Mouse (Mus musculus) CH12.LX (cell line): ENCODE results near the gene Cactin.

Source experiments
- BHLHE40 ChIP-seq: IDR thresholded peaks from 2 replicates; pipeline ENCODE4 v1.6.1; 2011; ENCODE audit warnings: mild to moderate bottlenecking, low read depth, low read length, improper control_type of control experiment
- CHD1 ChIP-seq: IDR thresholded peaks from 2 replicates; pipeline ENCODE4 v1.6.1; 2012; ENCODE audit warnings: low read depth, low read length, improper control_type of control experiment, inconsistent platforms
- CHD2 ChIP-seq: IDR thresholded peaks from 2 replicates; pipeline ENCODE4 v1.6.1; 2011; ENCODE audit warnings: low read length, improper control_type of control experiment
- CTCF ChIP-seq, 2 experiments: IDR thresholded peaks in 1 of 2; conservative IDR thresholded peaks in 1 of 2; 2 replicates each; pipeline ENCODE4 v1.5.1; 2011 to 2012; ENCODE audit warnings: low read depth in 2 of 2, low read length in 2 of 2, improper control_type of control experiment in 1 of 2, inconsistent platforms in 1 of 2, mild to moderate bottlenecking in 1 of 2, moderate library complexity in 1 of 2
- EP300 ChIP-seq: IDR thresholded peaks from 2 replicates; pipeline ENCODE4 v1.6.1; 2011; ENCODE audit warnings: low read length, improper control_type of control experiment
- HCFC1 ChIP-seq: IDR thresholded peaks from 2 replicates; pipeline ENCODE4 v1.6.1; 2012; ENCODE audit warnings: low read depth, mild to moderate bottlenecking, inconsistent platforms, low read length, improper control_type of control experiment
- NELFE ChIP-seq: IDR thresholded peaks from 2 replicates; pipeline ENCODE4 v1.6.1; 2011; ENCODE audit warnings: low read depth, low read length, improper control_type of control experiment
- POLR2A ChIP-seq: IDR thresholded peaks from 2 replicates; pipeline ENCODE4 v1.6.1; 2011; ENCODE audit warnings: low read depth, mild to moderate bottlenecking, improper control_type of control experiment, low read length
- POLR2AphosphoS2 ChIP-seq: IDR thresholded peaks from 2 replicates; pipeline ENCODE4 v1.6.1; 2011; ENCODE audit warnings: low read depth, low read length, improper control_type of control experiment
- ZC3H11A ChIP-seq: IDR thresholded peaks from 2 replicates; pipeline ENCODE4 v1.6.1; 2012; ENCODE audit warnings: low read depth, mild to moderate bottlenecking, inconsistent platforms, low read length, improper control_type of control experiment
- ZNF384 ChIP-seq: IDR thresholded peaks from 2 replicates; pipeline ENCODE4 v1.6.1; 2012; ENCODE audit warnings: low read depth, low read length, improper control_type of control experiment, inconsistent platforms

- peak; percentile 65 to 97 for TF ChIP-seq CTCF (conservative IDR thresholded peaks at IDR 0.05 in 1 of 2, IDR thresholded peaks at IDR 0.05 in 1 of 2; ENCODE audit: low read depth in 2 of 2, low read length in 2 of 2)
- no peak for TF ChIP-seq ZC3H11A
- TF ChIP-seq POLR2A: peak; percentile 77
- peak; percentile 100 for TF ChIP-seq BHLHE40
- TF ChIP-seq CHD1: peak; percentile 99
- no peak for TF ChIP-seq EP300
- peak; percentile 58 for TF ChIP-seq HCFC1
- peak; percentile 56; the same call in 1 of the 2 replicates for TF ChIP-seq NELFE
- TF ChIP-seq POLR2AphosphoS2: no peak
- no peak for TF ChIP-seq ZNF384
- peak; percentile 54; the same call in 1 of the 2 replicates for TF ChIP-seq CHD2
These were observed 28.2 kb upstream of the Cactin start, which contains the start of gene Pip5k1c for GRCm38 (mm10) chr10:81292554-81293333.
